Mouse (Mus musculus): ENCODE results near the gene Zhx3. TPM values are rescaled to one million over a fixed set of nuclear protein-coding genes. Genes with fewer than 3 reads are reported as not detected.
A peak's percentile ranks its signal among the peaks of the same experiment; 100 is the strongest.

Zhx3 gene
- polyA plus RNA-seq (2014; fragmentation: Nextera tagmentation; extraction: Ambion mirVana): 5.1 and 6.2 TPM in 2 replicates

DNA sequence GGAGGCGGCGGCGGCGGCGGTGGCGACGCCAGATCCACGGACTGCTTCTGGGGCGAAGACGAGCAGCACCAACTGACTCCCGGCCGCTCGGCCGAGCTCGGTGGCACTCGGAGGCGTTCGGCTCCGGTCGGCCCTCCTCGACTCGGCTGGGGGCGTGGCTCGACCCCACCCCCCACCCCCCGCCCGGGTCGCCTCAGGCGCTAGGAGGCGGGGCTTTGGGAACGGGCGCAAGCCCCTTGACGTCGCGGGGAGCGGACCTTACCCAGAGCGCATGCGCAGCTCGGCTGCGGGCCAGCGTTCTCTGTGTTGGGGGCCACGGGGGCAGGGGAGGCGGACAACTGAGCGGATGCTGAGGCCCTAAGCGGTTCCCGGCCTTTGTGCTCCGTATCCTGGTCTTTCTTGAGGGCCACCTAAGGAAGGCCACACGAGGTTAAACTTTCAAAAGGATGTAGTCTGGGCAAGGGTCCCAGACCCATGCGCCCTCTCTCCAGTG, at the start of gene Zhx3:
Zhx3 (minus strand) TSS at position 109 of the 493 bp plus-strand sequence.
- WGBS (ENCODE audit: insufficient replicate concordance): under 1% methylated on average over 47 of the region's 48 CpGs
- H3K27me3 ChIP-seq (ENCODE audit: control insufficient read depth, insufficient read depth, low read length): no peaks in the 10 kb centered on the region
- peak within 1 kb of the TSS; percentile 89 for H3K4me3 ChIP-seq (ENCODE audit: low read depth, low read length)
- peak within 1 kb of the TSS; percentile 92 for H3K4me2 ChIP-seq
- H3K4me1 ChIP-seq (ENCODE audit: control insufficient read depth, insufficient read depth, low read length): peaks cover 4% of the 10 kb centered on the region; the same call in 1 of the 2 replicates
- H3K9me3 ChIP-seq (replicated peaks; ENCODE audit: control insufficient read depth, low read length): no peaks in the 10 kb centered on the region
- H3K9ac ChIP-seq (ENCODE audit: low read depth, low read length): peak within 1 kb of the TSS; percentile 84
- peak; percentile 96 for ATAC-seq (replicated peaks; ENCODE audit: insufficient number of reproducible peaks, low FRiP score, low TSS enrichment)
- H3K36me3 ChIP-seq (ENCODE audit: control insufficient read depth, insufficient read depth, low read length): no peaks in the 10 kb centered on the region
- peak within 1 kb of the TSS; percentile 91 for H3K27ac ChIP-seq (ENCODE audit: low read depth, low read length)

DNA sequence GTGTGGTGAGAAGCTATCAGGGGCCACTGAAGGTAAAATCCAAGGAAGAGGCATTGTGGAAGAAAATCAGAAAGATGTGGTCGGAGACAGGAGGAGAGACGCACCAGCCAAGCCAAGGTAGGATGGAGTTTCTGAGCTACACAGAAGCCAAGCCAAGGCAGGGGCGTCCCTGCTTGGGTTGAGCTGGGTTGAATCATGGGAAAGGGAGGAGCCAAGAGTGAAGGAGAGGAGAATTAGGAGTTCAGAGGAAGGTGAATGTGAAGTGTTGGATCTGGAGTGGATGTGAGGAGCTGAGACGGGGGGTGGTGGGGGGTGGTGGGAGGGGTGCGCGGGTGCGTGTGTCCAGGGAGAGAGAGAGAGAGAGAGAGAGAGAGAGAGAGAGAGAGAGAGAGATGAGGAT, 48.5 kb upstream of the Zhx3 start:
- ATAC-seq (replicated peaks; ENCODE audit: insufficient number of reproducible peaks, low FRiP score, low TSS enrichment): no peak
- Histone ChIP-seq H3K27ac (ENCODE audit: low read depth, low read length) (no peak overlapping the region), H3K9ac (ENCODE audit: low read depth, low read length) (no peak overlapping the region), H3K4me2 (no peak overlapping the region), H3K4me1 (ENCODE audit: control insufficient read depth, insufficient read depth, low read length) (no peaks in the 10 kb centered on the region), H3K4me3 (ENCODE audit: low read depth, low read length) (no peak overlapping the region), H3K36me3 (ENCODE audit: control insufficient read depth, insufficient read depth, low read length) (no peaks in the 10 kb centered on the region), H3K9me3 (replicated peaks; ENCODE audit: control insufficient read depth, low read length) (no peaks in the 10 kb centered on the region), H3K27me3 (ENCODE audit: control insufficient read depth, insufficient read depth, low read length) (no peaks in the 10 kb centered on the region)
- WGBS (ENCODE audit: insufficient replicate concordance): 48% methylated on average over 7 of the region's 7 CpGs

DNA sequence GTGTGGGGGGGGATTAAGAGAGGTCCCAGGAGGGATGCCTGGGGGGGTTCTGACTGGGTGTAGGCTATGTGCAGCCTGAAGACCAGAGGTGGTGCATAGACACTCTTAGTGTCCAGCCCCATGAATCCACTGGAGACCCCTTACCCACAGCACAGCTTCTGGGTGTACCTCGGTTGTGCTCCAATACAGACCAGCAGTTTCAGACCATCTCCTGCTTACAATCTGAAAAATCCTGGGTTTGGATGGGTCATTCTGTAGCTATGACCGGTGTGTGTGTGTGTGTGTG, 46.1 kb upstream of the Zhx3 start:
- ATAC-seq (replicated peaks; ENCODE audit: insufficient number of reproducible peaks, low FRiP score, low TSS enrichment): no peak
- Histone ChIP-seq H3K4me2 (no peak overlapping the region), H3K27ac (ENCODE audit: low read depth, low read length) (no peak overlapping the region), H3K9me3 (replicated peaks; ENCODE audit: control insufficient read depth, low read length) (no peaks in the 10 kb centered on the region), H3K4me1 (ENCODE audit: control insufficient read depth, insufficient read depth, low read length) (no peaks in the 10 kb centered on the region), H3K4me3 (ENCODE audit: low read depth, low read length) (no peak overlapping the region), H3K36me3 (ENCODE audit: control insufficient read depth, insufficient read depth, low read length) (no peaks in the 10 kb centered on the region), H3K9ac (ENCODE audit: low read depth, low read length) (no peak overlapping the region), H3K27me3 (ENCODE audit: control insufficient read depth, insufficient read depth, low read length) (peaks cover 10% of the 10 kb centered on the region)
- WGBS (ENCODE audit: insufficient replicate concordance): 76% methylated on average over 2 of the region's 2 CpGs

- Histone ChIP-seq H3K27ac (ENCODE audit: low read depth, low read length) (no peak overlapping the region), H3K9ac (ENCODE audit: low read depth, low read length) (no peak overlapping the region), H3K9me3 (replicated peaks; ENCODE audit: control insufficient read depth, low read length) (no peaks in the 10 kb centered on the region), H3K27me3 (ENCODE audit: control insufficient read depth, insufficient read depth, low read length) (peaks cover 13% of the 10 kb centered on the region), H3K4me2 (no peak overlapping the region), H3K4me1 (ENCODE audit: control insufficient read depth, insufficient read depth, low read length) (no peaks in the 10 kb centered on the region), H3K36me3 (ENCODE audit: control insufficient read depth, insufficient read depth, low read length) (no peaks in the 10 kb centered on the region), H3K4me3 (ENCODE audit: low read depth, low read length) (no peak overlapping the region)
- WGBS (ENCODE audit: insufficient replicate concordance): 48% methylated on average over 8 of the region's 8 CpGs
- ATAC-seq (replicated peaks; ENCODE audit: insufficient number of reproducible peaks, low FRiP score, low TSS enrichment): no peak
These were observed 45.5 kb upstream of the Zhx3 start for GRCm38 (mm10) chr2:160918154-160918929.

GRCm38 (mm10) chr2:160917313-160917712, 44.5 kb upstream of the Zhx3 start:
- H3K27me3 ChIP-seq (ENCODE audit: control insufficient read depth, insufficient read depth, low read length): peaks cover 23% of the 10 kb centered on the region
- H3K4me2 ChIP-seq: no peak overlapping the region
- no peak overlapping the region for H3K4me3 ChIP-seq (ENCODE audit: low read depth, low read length)
- no peaks in the 10 kb centered on the region for H3K4me1 ChIP-seq (ENCODE audit: control insufficient read depth, insufficient read depth, low read length)
- no peak for ATAC-seq (replicated peaks; ENCODE audit: insufficient number of reproducible peaks, low FRiP score, low TSS enrichment)
- WGBS (ENCODE audit: insufficient replicate concordance): 82% methylated on average over 3 of the region's 3 CpGs
- no peak overlapping the region for H3K27ac ChIP-seq (ENCODE audit: low read depth, low read length)
- no peaks in the 10 kb centered on the region for H3K36me3 ChIP-seq (ENCODE audit: control insufficient read depth, insufficient read depth, low read length)
- H3K9ac ChIP-seq (ENCODE audit: low read depth, low read length): no peak overlapping the region
- H3K9me3 ChIP-seq (replicated peaks; ENCODE audit: control insufficient read depth, low read length): no peaks in the 10 kb centered on the region

GRCm38 (mm10) chr2:160916714-160917113, 43.9 kb upstream of the Zhx3 start:
- Histone ChIP-seq H3K9me3 (replicated peaks; ENCODE audit: control insufficient read depth, low read length) (no peaks in the 10 kb centered on the region), H3K36me3 (ENCODE audit: control insufficient read depth, insufficient read depth, low read length) (no peaks in the 10 kb centered on the region), H3K9ac (ENCODE audit: low read depth, low read length) (no peak overlapping the region), H3K27me3 (ENCODE audit: control insufficient read depth, insufficient read depth, low read length) (peaks cover 29% of the 10 kb centered on the region), H3K4me1 (ENCODE audit: control insufficient read depth, insufficient read depth, low read length) (0 out of 2 replicates have a peak, but pooled peaks cover 2% of the 10 kb centered on the region), H3K4me2 (no peak overlapping the region), H3K27ac (ENCODE audit: low read depth, low read length) (no peak overlapping the region), H3K4me3 (ENCODE audit: low read depth, low read length) (no peak overlapping the region)
- ATAC-seq (replicated peaks; ENCODE audit: insufficient number of reproducible peaks, low FRiP score, low TSS enrichment): no peak
- 82% methylated on average over 8 of the region's 8 CpGs for WGBS (ENCODE audit: insufficient replicate concordance)

- Histone ChIP-seq H3K9ac (ENCODE audit: low read depth, low read length) (no peak overlapping the region), H3K9me3 (replicated peaks; ENCODE audit: control insufficient read depth, low read length) (no peaks in the 10 kb centered on the region), H3K27me3 (ENCODE audit: control insufficient read depth, insufficient read depth, low read length) (peaks cover 36% of the 10 kb centered on the region), H3K27ac (ENCODE audit: low read depth, low read length) (no peak overlapping the region), H3K36me3 (ENCODE audit: control insufficient read depth, insufficient read depth, low read length) (no peaks in the 10 kb centered on the region), H3K4me1 (ENCODE audit: control insufficient read depth, insufficient read depth, low read length) (peaks cover 5% of the 10 kb centered on the region; the same call in 1 of the 2 replicates), H3K4me3 (ENCODE audit: low read depth, low read length) (no peak overlapping the region), H3K4me2 (no peak overlapping the region)
- ATAC-seq (replicated peaks; ENCODE audit: insufficient number of reproducible peaks, low FRiP score, low TSS enrichment): no peak
- WGBS (ENCODE audit: insufficient replicate concordance): 61% methylated on average over 13 of the region's 13 CpGs
These were observed 43.2 kb upstream of the Zhx3 start for GRCm38 (mm10) chr2:160915821-160916610.

- WGBS (ENCODE audit: insufficient replicate concordance): 71% methylated on average over 9 of the region's 9 CpGs
- Histone ChIP-seq H3K9ac (ENCODE audit: low read depth, low read length) (no peak overlapping the region), H3K4me2 (no peak overlapping the region), H3K27ac (ENCODE audit: low read depth, low read length) (no peak overlapping the region), H3K4me3 (ENCODE audit: low read depth, low read length) (no peak overlapping the region), H3K27me3 (ENCODE audit: control insufficient read depth, insufficient read depth, low read length) (peaks cover 50% of the 10 kb centered on the region), H3K4me1 (ENCODE audit: control insufficient read depth, insufficient read depth, low read length) (peaks cover 6% of the 10 kb centered on the region; the same call in 1 of the 2 replicates), H3K9me3 (replicated peaks; ENCODE audit: control insufficient read depth, low read length) (no peaks in the 10 kb centered on the region), H3K36me3 (ENCODE audit: control insufficient read depth, insufficient read depth, low read length) (no peaks in the 10 kb centered on the region)
- ATAC-seq (replicated peaks; ENCODE audit: insufficient number of reproducible peaks, low FRiP score, low TSS enrichment): no peak
These were observed 41.9 kb upstream of the Zhx3 start for GRCm38 (mm10) chr2:160914656-160915055.

All from heart, embryonic 11.5 days (tissue).